Mouse (Mus musculus) ovary, adult 18-20 months (tissue): ENCODE data around the gene Pigq.
A peak's percentile ranks its signal among the peaks of the same experiment; 100 is the strongest.

ENCODE experiments used
- DNase-seq: peaks from one replicate; pipeline ENCODE4 v3.0.0; 2022; ENCODE audit warnings: low spot score, mixed read lengths

Gene Pigq

DNA sequence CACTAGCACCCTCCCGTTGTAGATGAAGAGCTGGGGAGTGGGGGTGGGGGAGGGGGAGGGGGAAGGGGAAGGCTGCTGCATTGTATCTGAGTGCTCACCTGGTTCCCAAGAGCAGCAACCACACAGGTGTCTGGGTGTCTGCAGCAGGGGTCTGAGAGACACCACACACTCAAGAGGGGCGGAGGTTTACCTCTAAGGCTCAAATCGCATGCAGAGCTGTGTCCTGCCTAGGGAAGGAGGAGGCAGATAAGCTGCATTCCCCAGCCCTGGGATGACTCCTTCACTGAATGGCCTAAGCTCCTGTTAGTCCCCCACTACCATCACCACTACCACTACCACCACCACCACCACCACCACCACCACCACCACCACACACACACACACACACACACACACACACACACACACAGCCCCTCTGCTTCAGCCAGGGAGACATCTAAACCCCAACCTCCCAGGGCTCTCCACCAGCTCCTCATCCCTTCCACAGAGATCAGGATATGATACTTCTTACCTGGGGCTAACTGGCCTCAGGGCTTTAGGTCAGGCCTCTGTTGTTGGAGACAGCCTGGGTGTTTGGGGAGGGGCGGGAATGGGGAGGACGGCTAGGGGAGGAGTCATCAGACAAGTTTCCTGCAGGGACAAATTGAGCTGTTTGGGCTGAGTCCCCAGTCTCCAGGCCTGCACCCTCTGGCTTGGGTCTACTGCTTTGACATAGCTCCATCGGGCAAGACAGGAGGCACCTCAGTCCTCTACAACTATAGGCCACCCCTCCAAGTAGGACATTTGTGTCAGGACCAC, at the start of gene Pigq, which contains the start of gene Nhlrc4:
Pigq (minus strand) TSS at position 571 of the 798 bp plus-strand sequence.
Nhlrc4 (minus strand) TSS at position 596 of the 798 bp plus-strand sequence.
- no peak for DNase-seq

DNA sequence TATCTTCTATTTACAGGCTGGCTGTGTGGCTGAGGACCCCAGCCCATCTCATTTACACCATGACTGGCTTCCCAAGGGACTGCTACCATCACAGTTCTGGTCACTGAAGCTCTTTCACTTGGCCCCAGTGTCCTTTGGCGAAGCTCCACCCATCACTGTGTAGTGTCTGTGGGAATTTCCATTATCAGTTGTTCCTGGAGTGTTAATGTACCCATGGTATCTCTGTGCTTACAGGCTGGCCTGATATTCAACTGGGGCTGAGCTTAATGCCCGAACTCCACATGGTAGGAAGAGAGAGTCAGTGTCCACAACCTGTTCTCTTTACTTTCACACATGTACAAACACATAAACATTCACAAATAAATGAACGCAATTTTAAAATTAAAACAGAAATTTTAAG, 48.8 kb upstream of the Pigq start:
- DNase-seq, result no peak

DNA sequence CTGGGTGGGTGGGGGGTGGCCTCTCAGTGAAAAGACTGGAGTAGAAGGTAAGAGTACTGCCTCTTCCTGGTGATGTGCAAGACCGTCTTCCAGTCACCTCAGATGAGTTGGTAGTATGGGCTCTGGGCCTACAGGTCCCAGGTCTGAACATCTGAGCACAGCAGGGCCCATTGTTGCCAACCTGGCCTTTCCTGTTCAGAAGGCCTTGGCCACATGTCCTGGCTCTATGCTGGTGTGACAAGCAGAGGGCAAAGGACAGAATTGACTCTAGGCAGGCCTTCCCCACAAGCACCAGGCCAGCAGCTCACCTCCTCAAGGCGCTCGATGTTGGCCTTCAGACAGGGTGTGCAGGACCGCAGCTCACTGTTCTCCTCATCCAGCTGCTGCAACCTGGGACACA, 47.5 kb upstream of the Pigq start:
- DNase-seq, result no peak

DNA sequence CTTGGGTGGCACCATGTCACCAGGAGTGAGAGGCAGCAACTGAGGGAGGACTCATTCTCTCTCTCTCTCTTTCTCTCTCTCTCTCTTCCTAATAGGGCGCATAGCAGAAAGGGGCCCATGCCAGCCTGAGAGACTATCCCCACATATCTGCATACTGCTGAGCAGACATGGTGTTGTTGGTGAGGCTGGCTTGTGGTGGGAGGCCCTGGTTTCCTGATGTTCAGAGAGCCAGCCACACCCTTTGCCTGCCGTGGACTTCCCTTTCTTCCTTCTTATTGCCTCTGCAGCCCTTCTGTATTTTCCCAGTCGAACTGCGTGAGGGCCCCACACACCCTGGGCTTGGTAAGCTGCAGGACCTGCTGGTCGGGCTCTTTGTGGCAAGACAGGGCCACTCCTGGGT, 45.6 kb upstream of the Pigq start:
- DNase-seq, result no peak

DNA sequence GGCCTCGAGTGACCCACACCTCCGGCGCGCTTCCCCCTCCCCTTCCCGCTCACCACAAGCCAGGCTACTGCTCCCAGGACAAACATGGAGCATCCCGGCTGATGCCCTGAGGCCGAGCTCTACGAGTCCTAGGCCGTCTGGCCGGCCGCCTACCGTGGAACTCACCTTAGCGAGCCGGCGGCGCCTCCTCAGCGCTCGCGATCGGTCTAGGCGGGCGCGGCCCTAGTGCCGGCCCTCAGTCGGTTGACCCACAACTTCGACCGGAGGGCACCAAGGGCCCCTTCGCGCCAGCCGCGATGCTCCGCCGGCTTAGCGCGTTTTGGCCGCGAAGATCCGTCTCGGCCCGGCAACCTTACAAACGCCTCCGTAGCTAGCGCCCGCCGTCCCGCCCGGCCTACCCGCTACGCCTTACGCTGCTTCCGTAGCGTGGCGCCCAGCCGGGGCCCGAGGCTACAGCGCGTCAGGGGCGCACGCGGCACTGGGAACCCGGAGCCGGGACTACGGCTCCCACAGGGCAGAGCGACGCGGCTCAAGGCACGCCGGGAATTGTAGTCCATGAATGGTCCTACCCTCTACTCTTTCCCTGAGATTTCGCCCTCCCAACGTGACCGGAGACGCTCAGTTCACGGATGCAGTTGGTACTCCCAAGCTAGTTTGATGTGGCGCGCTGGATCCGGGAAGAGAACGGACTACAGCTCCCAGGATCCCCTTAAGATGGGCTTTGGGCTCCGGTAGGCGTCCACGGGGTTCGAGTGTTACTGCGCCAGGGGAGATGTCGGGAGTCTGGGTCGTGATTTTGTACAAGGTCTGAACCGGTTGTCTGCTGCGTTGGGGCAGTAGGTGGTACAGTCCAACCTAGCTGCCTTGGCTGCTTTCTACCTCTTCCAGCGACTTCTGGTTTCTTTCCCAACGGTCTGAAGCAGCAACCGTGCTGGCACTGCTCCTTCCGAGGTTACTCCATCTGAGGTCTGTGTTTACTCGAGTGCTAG, 40.9 kb upstream of the Pigq start, which contains the start of gene Capn15:
Capn15 (minus strand) TSS at position 491 of the 989 bp plus-strand sequence.
- peak; percentile 94 for DNase-seq

DNA sequence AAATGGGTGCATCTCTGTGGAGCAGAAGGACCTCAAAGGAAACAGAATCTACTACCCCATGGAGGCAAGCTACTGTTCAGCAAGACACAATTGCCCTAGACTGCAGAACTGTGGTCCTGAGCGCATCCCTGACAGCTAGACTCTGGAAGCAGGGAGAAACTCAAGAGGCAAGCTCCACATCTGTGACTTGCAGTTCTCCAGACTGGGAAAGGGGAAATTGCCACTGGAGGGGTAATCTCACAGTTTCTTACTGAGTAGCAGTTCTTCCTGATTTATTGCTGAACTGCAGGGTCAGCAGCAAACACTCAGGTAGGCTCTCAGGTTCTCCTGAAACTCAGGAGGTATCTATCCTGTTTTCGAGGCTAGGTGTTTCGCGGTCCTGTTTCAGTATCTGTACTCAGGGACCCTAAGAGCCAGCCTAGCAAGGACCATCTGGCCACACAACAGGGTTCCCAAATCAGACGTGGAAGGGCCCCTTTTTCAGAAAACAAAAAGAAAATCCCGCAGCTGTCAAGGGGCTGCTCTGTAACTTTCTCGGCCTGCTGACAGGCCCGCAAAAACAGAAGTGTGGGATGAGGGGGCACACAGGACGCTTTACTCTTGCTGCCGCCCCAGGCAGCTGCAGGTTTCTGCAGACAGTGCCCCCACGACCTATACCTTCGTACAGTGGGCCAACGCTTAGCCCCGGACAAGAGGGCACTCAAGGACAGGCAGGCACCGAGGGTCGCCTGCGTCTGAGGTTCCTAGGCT, 40.0 kb upstream of the Pigq start:
- no peak for DNase-seq

DNA sequence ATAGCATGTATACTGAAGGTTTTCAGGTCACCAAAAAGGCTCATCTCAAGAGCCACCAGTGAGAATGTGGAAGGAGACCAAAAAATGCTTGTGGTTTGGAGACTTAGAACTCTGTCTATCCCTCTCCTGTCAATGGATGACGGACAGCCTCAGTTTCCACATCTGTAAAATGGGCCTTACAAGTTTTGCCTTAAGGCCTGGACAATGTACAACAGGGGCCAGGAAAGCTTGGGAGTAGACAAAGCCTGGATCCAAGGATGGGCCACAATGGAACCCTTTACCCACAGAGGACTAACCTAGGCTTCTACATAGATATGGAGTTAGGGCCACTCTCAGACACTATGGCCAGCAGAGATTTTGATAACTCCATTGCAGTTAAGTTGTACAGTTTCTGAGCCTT, 39.3 kb upstream of the Pigq start:
- DNase-seq, result no peak

DNA sequence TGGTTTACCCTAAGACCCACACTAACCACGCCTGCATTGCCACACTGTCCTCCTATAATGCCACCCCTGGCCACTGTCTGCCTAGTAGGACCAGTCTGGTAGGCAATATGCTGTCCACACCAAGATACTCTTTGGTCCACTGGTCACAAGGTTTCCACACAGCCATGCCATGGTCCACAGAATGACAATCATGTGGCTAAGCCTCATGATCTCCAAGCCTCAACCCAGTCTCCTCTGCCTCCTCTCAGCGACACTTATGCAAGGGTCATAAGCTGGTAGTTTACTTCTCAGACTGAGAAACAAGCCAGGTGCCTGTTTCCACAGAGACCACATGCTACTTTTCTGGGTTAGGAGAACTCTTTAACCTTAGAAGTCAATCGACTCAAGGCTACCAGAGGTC, 38.2 kb upstream of the Pigq start:
- no peak for DNase-seq

DNA sequence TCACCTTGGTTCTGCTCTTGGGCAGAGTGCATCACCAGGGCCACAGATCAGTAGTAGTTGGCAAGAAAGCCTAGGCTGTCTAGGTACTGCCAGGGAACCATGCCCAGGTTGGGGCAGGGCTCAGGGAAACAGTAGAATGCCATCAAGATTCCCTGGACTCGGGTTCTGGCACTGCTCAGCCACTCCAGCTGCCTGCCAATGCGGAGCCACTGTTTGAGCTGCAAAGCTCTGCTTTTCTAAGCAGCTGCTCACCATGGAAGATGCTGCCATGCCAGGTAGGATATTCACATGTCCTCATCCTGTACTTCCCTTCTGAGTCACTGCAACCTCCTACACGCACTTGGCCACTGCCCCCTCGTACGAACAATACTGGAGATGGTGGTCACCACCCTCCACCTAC, 36.1 kb upstream of the Pigq start:
- DNase-seq, result no peak

DNA sequence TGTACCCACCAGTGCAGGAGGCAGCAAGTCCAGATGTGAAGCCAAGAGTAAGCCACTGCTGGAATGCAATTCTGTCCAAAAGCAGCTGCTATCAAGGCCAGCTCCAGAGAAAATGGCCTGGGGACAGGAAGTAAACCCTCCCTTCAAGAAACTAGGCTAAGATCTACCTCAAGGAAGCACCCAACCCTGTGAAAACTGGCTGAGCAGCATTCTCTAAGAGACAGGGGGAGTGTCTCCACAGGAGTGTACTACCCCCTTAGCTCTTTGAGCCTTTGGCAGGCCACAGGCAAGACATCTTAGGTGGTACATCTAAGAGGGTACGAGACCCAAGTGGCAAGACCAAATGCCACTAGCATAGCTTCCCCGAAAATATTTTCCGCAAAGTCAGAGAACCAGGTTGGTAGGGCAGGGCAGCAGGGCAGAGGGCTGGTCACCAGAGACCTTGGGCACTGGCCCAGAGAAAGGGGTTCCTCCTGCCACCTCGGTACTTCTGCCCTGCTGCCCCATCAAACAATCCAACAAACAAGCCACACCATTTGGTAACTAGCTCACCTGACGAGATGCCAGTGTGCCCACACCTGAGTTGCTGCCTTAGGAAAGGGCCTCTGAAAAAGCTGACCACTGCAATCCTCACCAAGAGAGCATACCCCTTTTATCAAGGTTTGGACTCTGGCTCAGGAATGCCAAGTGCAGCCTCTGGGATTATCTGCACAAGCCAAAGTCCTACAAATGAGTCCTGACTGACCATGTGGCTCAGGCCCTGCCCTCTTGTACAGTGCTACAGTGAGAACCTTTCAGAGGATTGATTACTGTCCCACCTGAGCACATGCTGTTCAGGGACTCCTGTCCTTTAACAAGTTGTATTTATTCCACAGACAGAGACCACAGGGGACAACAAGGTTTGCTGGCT, 35.3 kb upstream of the Pigq start:
- no peak for DNase-seq

DNA sequence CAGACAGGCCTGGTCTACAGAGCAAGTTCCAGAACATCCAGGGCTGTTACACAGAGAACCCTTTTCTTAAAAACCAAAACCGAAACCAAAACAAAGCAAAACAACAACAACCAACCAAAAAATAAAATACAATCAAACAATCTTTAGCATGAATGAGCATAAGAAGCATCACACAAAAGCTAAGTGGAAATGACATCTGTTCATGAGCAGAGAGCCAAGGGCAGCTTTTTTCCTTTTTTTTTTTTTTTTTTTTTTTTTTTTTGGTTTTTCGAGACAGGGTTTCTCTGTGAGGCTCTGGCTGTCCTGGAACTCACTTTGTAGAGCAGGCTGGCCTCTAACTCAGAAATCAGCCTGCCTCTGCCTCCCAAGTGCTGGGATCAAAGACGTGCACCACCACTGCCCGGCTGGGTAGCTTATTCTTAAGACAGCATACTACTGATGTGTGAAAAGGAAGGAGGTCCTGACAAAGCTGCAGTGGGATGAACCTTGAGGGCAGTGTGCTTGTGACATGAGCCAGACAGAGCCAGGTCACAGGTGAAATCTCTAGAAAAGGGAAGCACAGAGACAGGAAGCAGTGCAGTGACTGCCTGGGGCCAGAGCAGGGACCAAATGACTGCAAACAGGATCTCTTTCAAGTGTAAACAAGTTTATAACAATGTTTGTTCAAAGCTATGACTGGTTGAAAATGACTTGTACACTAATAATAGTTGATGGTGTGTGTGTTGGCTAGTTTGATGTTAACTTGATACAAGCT, 26.4 kb upstream of the Pigq start:
- no peak for DNase-seq

DNA sequence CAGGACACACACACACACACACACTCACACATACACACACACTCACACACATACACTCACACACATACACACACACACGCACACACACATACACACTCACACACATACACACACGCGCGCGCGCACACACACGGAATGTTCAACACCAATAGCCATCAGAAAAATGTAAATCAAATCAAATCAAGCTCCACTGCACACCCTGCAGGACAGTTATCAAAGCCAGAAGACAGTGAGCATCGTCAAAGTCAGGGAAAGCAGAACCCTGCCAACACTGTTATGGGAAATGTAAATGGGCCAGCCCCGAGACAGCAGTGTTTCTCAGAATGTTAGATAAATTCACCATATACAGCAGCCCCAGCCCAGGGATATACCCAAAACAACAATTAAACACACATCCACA, 25.7 kb upstream of the Pigq start:
- DNase-seq, result no peak

DNA sequence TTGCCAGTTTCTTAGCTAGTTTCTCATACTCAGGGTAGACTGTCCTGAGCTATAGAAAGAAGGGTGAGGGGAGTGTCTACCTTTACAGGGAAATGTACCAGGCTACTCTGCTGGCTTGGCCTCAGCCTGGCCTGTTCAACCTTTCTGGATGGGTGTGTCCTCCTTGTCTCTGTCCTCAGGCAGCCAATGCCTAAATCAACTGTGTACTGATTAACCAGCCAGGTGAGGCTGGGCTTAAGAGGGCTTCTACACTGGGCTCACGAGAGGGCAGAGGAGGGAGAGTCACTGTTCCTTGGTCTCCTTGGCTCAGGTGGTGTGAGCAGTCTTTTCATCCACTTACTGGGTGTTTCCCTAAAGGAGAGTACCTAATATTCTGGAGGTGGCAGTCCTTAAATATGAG, 23.4 kb upstream of the Pigq start:
- no peak for DNase-seq

DNA sequence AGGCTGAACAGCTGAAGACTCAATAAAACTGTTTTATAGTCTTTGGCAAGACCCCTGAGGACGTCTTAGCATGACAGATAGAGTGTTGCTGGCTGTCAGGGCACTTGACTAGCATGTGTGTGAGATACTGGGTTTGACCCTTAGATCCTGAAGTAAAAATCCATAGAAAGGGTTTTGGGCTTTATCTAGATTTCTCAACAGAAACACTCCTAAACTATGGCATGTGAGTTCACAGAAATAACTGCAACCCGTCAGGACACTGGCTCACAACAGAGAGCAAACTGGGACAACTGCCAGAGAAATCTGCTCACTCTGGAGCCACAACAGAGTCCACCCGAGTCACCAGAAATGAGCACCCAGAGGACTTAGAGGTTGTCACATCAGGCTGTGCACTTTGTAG, 22.9 kb upstream of the Pigq start:
- DNase-seq, result no peak

DNA sequence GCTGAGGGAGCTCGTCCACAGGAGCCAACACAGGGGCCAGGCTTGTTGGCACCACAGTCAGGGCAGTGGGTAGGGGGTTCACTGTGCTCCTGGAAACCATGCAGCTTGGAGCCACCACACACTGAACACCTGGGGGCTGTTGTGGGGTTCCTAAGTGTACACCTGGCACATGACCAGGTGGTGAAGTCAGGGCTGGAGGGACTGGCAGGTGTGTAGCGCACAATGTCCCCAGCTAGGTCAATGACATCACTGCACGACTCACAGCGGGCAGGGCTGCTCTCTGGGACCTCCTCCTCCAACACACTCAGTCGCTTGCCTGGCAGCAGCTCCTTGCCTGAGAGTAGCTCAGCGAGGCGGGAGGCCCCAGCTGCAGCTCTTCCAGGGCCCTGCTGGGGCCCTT, 19.5 kb upstream of the Pigq start:
- DNase-seq, result no peak

DNA sequence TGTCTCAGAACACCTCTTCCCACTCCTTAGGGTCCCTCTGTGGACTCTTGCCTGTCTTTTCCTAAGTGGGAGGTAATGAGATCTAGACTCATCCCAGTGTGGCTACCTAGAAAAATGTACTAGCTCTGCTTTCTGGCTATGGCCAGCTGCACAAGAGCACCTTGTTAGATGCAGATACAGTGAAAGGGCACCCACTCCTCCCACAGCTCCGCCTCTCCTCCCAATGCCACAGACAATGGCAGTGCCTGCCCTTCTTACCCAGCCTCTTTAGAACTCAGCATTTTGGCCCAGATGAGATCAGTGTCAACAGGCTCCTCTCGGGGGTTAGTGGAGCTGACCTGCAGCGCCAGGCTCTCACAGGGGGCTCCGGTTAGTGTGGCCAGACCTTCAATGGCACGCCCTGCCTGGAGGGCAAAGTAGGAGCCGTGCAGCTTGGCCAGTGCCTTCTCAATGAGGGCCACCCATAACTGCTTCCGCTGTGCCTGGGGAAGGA, 17.7 kb upstream of the Pigq start:
- no peak for DNase-seq

DNA sequence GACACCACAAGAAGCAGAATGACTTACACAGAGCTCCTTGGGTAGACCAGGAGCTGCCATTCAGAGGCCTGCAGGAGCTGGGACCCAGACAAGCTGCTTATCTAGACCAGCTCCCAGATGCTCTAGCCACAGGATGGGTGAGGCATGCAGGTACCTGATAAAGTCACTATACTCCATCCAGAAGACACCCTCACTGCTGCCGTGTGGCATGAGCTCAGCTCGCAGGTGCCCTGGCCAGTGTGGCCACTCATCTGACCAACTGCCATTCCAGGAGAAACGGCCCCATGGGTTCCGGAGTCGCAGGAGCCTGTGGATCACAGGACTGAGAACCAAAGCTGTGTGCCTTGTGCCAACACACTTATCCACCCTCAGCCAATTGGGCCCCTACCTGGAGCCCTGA, 16.8 kb upstream of the Pigq start:
- DNase-seq, result no peak

DNA sequence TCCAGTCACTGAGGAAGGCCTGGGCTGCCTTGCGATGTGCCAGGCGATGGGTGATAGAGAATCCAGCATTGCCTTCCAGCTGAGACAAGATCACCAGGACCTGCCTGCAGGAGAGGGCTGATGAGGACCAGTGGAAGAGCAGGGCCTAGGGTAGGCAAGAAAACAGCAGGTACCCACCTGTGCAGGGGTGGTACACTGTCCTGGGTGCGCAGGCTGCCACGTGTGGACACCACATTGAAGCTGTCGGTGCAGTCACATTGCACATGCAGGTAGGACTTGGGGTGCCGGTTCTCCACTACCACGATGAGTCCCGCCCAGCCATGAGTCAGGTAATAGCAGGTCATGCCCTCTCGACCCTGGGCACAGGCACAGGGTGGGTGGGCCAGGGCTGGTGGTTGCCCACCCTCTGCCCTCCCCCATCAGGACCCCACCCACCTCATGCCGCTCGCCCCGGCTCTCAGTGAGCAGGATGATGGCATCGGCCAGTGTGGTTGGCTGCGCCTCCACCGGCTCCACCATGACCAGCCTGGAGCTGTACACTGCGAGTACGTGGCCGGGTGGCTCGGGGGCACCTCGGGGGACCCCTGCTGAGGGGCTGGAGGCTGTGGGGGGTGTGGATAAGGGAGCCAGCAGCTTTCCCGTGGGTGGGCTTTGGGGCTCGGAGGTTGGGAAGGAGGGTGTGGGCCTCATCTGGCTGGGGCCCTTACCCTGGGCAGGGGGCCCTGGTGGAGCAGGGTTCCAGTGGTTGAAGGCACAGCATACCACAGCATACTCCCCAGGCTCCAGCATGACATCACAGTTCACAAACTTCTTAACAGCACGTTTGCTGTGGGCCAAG, 15.1 kb upstream of the Pigq start:
- DNase-seq, result no peak

DNA sequence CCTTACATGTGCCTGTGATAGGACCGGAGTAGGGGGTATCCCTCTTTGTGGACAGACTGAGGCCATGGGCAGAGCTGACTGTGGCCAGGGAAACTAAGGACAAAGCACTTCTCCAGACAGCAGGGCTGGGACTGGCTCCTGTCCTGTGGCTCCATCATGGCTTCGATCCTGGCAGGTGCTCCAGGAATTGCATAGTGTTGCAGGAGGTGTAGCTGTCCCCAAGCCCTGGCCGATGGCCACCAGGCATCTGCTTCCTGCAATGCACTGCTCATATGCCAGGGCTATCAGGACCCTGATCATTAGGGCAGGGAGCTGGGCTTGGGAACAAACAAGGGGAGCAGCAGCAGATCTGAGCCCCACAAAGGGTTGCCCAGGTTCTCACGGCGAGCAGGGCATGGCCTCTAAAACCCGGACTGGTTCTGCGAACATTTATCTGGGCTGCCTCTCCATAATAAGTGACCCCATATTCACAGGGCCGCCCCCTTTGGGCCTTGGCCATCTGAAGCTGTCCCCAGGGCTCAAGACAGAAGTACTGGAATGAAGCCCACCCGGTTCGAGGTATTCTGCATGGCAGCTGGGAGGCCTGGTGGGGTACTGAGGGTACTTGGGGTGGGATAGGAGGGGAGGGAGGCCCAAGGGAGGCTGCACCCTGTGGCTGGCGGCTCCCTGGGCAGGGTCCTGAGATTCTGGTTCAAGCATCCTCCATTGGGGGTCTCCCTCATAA, 14.2 kb upstream of the Pigq start:
- DNase-seq, result no peak
